Mouse (Mus musculus) kidney, adult 2 months (tissue): ENCODE measurements around the gene Metap2.

Experiments used
- CTCF ChIP-seq: fragments of 200-500 bp; conservative IDR thresholded peaks from 2 replicates; pipeline ENCODE4 v1.5.1; 2011; ENCODE audit warnings: low read depth, mild to moderate bottlenecking, control low read depth, low read length, moderate library complexity, mixed read lengths; ENCODE audit not compliant: insufficient read depth, insufficient read length
- POLR2A ChIP-seq: fragments of 200-500 bp; IDR thresholded peaks from one replicate; pipeline ENCODE4 v1.6.1; 2011; ENCODE audit warnings: low read depth, low read length, control low read depth

DNA sequence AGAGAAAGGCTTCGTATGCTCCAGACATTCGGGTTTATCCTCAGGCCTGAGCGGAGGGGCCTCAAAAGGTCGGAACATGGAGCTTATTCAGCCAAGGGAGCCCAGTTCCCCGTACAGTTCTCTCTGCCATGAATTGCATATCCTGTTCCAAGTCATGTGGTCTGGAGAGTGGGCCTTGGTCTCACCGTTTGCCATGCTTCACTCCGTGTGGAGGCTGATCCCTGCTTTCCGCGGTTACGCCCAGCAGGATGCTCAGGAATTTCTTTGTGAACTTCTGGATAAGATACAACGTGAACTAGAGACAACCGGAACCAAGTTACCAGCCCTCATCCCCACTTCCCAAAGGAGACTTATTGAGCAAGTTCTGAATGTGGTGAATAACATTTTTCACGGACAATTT lies 50.2 kb downstream of the Metap2 start:
- TF ChIP-seq CTCF (no peak), POLR2A (no peak)
